Mouse (Mus musculus) intestine, embryonic 16.5 days (tissue): ENCODE results near the gene Jmjd4. TPM values are rescaled to one million over a fixed set of nuclear protein-coding genes. Genes with fewer than 3 reads are reported as not detected.

ENCODE experiments used
- ATAC-seq: fragments of 200-750 bp; cut with Nextera tagmentation; 2 replicates; pipeline ENCODE4 v1.8.0; 2017; ENCODE audit warnings: moderate TSS enrichment, moderate library complexity
- H3K27ac ChIP-seq: fragments of 300-500 bp; sonication (generic); 2 replicates; pipeline ENCODE4 v1.5.1; 2014; ENCODE audit warnings: mild to moderate bottlenecking, low read length
- H3K27me3 ChIP-seq: fragments of 300-500 bp; sonication (generic); replicated peaks from 2 replicates; pipeline ENCODE4 v1.6.1; 2014; ENCODE audit warnings: low read length, control low read depth, mixed read lengths; ENCODE audit not compliant: control insufficient read depth, insufficient read depth
- H3K36me3 ChIP-seq: fragments of 300-500 bp; sonication (generic); 2 replicates; pipeline ENCODE4 v1.6.1; 2014; ENCODE audit warnings: low read length, control low read depth; ENCODE audit not compliant: control insufficient read depth, insufficient read depth
- H3K4me1 ChIP-seq: fragments of 300-500 bp; sonication (generic); 2 replicates; pipeline ENCODE4 v1.6.1; 2014; ENCODE audit warnings: low read length, control low read depth, mixed read lengths; ENCODE audit not compliant: control insufficient read depth, insufficient read depth
- H3K4me2 ChIP-seq: fragments of 300-500 bp; sonication (generic); 2 replicates; pipeline ENCODE4 v1.6.1; 2014; ENCODE audit warnings: low read depth, low read length, control low read depth
- H3K4me3 ChIP-seq: fragments of 300-500 bp; sonication (generic); 2 replicates; pipeline ENCODE4 v1.5.1; 2014; ENCODE audit warnings: mild to moderate bottlenecking, low read length
- H3K9ac ChIP-seq: fragments of 300-500 bp; sonication (generic); 2 replicates; pipeline ENCODE4 v1.6.1; 2014; ENCODE audit warnings: low read depth, low read length
- H3K9me3 ChIP-seq: fragments of 300-500 bp; sonication (generic); 2 replicates; pipeline ENCODE4 v1.6.1; 2016; ENCODE audit warnings: low read length, control low read depth; ENCODE audit not compliant: control insufficient read depth
- WGBS: fragments of 180-500 bp; shearing (Covaris S2); extraction: QIAGEN DNeasy Blood & Tissue Kit; methylation state at CpG from one replicate; pipeline ENCODE4 v1.1.7; 2014; 5-methylcytosine and 5-hydroxymethylcytosine counted together
- polyA plus RNA-seq: library from polyadenylated mRNA; unstranded; fragments of >200 nt; fragmentation: Nextera tagmentation; extraction: Ambion mirVana; gene quantifications from 2 replicates; pipeline ENCODE4 v1.2.1, GENCODE M21; 2015

Jmjd4 gene
- polyA plus RNA-seq, 1 experiment from 2014 or later: 8.1 TPM

GRCm38 (mm10) chr11:59423010-59423588, 26.7 kb upstream of the Jmjd4 start:
- H3K4me1 ChIP-seq: peaks cover 2% of the 10 kb centered on the region; the same call in 1 of the 2 replicates
- no peaks in the 10 kb centered on the region for H3K27me3 ChIP-seq
- no peaks in the 10 kb centered on the region for H3K9me3 ChIP-seq
- peak overlapping the region; percentile 20; the same call in 1 of the 2 replicates for H3K27ac ChIP-seq
- peaks cover 2% of the 10 kb centered on the region; the same call in 1 of the 2 replicates for H3K36me3 ChIP-seq
- no peak overlapping the region for H3K4me2 ChIP-seq
- no peak for ATAC-seq
- H3K9ac ChIP-seq: no peak overlapping the region
- no peak overlapping the region for H3K4me3 ChIP-seq
- 75% methylated on average over 5 of the region's 5 CpGs for WGBS

- no peak for ATAC-seq
- Histone ChIP-seq H3K4me3 (no peak overlapping the region), H3K27me3 (no peaks in the 10 kb centered on the region), H3K36me3 (peaks cover 4% of the 10 kb centered on the region; the same call in 1 of the 2 replicates), H3K9ac (no peak overlapping the region), H3K27ac (no peak overlapping the region), H3K4me1 (peaks cover 2% of the 10 kb centered on the region; the same call in 1 of the 2 replicates), H3K4me2 (no peak overlapping the region), H3K9me3 (no peaks in the 10 kb centered on the region)
- 47% methylated on average over 7 of the region's 7 CpGs for WGBS
These were observed 24.2 kb upstream of the Jmjd4 start for GRCm38 (mm10) chr11:59425671-59426101.

GRCm38 (mm10) chr11:59428057-59428660, 21.7 kb upstream of the Jmjd4 start:
- Histone ChIP-seq H3K27me3 (no peaks in the 10 kb centered on the region), H3K4me1 (no peaks in the 10 kb centered on the region; the same call in 1 of the 2 replicates), H3K27ac (no peak overlapping the region), H3K36me3 (0 out of 2 replicates have a peak, but pooled peaks cover 4% of the 10 kb centered on the region), H3K4me2 (no peak overlapping the region), H3K9ac (no peak overlapping the region), H3K9me3 (no peaks in the 10 kb centered on the region), H3K4me3 (no peak overlapping the region)
- ATAC-seq: no peak
- WGBS: 84% methylated on average over 9 of the region's 9 CpGs

DNA sequence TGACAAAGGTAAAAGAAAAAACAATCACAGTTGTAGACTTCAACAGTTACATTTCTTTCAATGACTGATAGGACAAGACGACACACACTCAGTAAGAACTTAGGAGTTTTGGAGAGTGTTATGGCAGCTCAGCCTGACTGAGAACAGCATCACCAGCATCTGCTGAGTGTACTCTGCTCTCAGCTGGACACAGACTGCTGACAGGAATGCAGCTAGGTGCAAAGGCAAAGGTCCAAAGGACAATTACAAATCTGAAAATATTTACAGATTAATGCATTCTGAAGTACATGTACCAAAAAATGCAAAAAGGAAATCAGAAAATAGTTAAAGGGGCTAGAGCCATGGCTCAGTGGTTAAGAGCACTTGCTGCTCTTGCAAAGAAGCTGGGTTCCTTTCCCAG, 19.9 kb upstream of the Jmjd4 start:
- Histone ChIP-seq H3K27ac (no peak overlapping the region), H3K27me3 (no peaks in the 10 kb centered on the region), H3K9me3 (no peaks in the 10 kb centered on the region), H3K4me3 (no peak overlapping the region), H3K9ac (no peak overlapping the region), H3K4me2 (no peak overlapping the region), H3K4me1 (no peaks in the 10 kb centered on the region), H3K36me3 (0 out of 2 replicates have a peak, but pooled peaks cover 4% of the 10 kb centered on the region)
- WGBS: 71% methylated on average over 1 of the region's 1 CpGs
- no peak for ATAC-seq

DNA sequence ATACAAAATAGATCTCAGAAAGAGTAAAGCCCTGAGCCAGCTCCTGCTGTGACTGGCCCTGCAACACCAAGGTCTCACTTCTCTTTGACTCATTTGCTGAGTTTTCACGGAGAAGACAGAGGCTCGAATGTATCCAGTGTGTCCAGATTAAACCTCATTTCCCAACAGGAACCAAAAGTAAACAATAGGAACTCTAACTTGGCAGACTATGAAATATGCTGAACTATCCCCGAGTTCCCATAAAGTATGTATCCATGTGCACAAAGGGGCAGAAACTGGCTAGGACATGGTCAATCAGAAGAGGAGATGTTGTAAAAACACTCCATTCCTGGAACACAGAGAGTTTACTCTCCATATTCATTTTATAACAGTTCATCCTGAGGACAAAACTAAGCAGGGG, 17.6 kb upstream of the Jmjd4 start:
- Histone ChIP-seq H3K9ac (no peak overlapping the region), H3K27me3 (no peaks in the 10 kb centered on the region), H3K36me3 (peaks cover 7% of the 10 kb centered on the region), H3K4me1 (no peaks in the 10 kb centered on the region), H3K27ac (no peak overlapping the region), H3K4me3 (no peak overlapping the region), H3K4me2 (no peak overlapping the region), H3K9me3 (no peaks in the 10 kb centered on the region)
- whole genome bisulfite sequencing: 37% methylated on average over 3 of the region's 3 CpGs
- no peak for ATAC-seq

DNA sequence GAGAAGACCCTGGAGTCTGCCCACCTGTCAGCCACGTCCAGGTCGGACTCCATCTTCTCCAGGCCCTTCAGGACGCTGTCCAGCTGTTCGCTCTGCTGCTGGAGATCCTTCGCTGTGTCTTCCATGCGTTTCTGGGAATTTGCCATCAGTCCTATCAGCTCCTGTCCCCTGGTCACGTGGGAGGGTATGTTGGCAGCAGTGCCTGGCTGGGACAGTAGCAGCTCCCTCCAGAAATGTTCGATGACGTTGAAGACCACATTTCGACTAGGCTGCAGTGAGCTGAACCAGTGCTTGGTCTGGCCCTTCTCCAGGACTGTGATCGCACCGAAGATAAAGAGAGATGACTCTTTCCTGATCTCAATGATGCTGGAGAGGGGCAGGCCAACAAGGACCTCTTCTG, 11.9 kb upstream of the Jmjd4 start:
- H3K4me1 ChIP-seq: no peaks in the 10 kb centered on the region
- no peak overlapping the region for H3K9ac ChIP-seq
- 93% methylated on average over 12 of the region's 12 CpGs for WGBS
- no peak overlapping the region for H3K27ac ChIP-seq
- ATAC-seq: no peak
- no peaks in the 10 kb centered on the region for H3K9me3 ChIP-seq
- H3K4me3 ChIP-seq: no peak overlapping the region
- peaks cover 7% of the 10 kb centered on the region for H3K36me3 ChIP-seq
- H3K27me3 ChIP-seq: no peaks in the 10 kb centered on the region
- no peak overlapping the region for H3K4me2 ChIP-seq

DNA sequence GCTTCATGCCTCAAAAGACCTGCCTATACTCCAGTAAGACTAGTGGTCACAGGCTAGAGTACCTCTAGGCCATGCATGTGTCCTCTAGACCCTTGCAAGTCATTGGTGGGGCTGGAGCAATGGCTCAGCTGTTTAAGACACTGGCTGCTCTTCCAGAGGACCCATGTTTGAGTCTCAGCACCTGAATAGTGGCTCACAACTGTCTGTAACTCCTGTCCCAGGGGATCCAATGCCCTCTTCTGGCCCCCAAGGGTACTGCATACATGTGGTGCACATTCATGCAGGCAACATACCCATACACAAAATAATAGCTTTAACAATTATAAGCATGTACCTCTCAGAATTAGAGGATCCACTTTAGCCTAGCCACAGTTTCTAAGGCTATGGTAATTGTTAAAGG, 6.7 kb upstream of the Jmjd4 start:
- Histone ChIP-seq H3K27ac (no peak overlapping the region), H3K9ac (no peak overlapping the region), H3K4me1 (no peaks in the 10 kb centered on the region), H3K27me3 (no peaks in the 10 kb centered on the region), H3K4me2 (no peak overlapping the region), H3K36me3 (no peaks in the 10 kb centered on the region), H3K4me3 (no peak overlapping the region), H3K9me3 (no peaks in the 10 kb centered on the region)
- no peak for ATAC-seq

DNA sequence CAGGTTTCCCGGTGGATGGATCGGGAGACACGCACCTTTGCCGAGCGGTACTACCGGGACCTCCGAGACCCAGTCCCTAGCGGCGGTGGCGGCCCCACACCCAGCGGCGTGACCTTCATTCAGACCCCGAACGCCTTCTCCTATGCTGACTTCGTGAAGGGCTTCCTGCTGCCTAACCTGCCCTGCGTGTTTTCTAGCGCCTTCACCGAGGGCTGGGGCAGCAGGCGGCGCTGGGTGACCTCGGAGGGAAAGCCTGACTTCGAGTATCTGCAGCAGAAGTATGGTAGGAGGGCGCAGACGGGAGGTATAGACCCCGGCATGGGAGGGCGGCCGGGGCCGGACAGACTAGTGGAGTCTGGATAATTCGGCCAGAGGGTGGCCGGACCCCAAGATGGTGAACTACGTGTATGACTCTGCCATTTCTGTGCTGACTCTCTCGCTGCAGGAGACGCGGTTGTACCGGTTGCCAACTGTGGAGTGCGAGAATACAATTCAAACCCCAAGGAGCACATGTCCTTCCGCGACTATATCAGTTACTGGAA, 456 bp downstream of the Jmjd4 start:
- peak overlapping the region; percentile 81 for H3K4me3 ChIP-seq
- peak overlapping the region; percentile 83 for H3K9ac ChIP-seq
- H3K27ac ChIP-seq: peak overlapping the region; percentile 83
- H3K4me1 ChIP-seq: peaks cover 15% of the 10 kb centered on the region
- WGBS: under 1% methylated on average over 38 of the region's 38 CpGs
- ATAC-seq: peak; percentile 83
- H3K27me3 ChIP-seq: no peaks in the 10 kb centered on the region
- peak overlapping the region; percentile 92 for H3K4me2 ChIP-seq
- H3K36me3 ChIP-seq: 0 out of 2 replicates have a peak, but pooled peaks cover 4% of the 10 kb centered on the region
- no peaks in the 10 kb centered on the region for H3K9me3 ChIP-seq

- peak within 1 kb of the TSS; percentile 83 for H3K9ac ChIP-seq
- H3K9me3 ChIP-seq: no peaks in the 10 kb centered on the region
- no peaks in the 10 kb centered on the region for H3K27me3 ChIP-seq
- peak within 1 kb of the TSS; percentile 92 for H3K4me2 ChIP-seq
- peak within 1 kb of the TSS; percentile 83 for H3K27ac ChIP-seq
- peaks cover 4% of the 10 kb centered on the region; the same call in 1 of the 2 replicates for H3K36me3 ChIP-seq
- peak within 1 kb of the TSS; percentile 81 for H3K4me3 ChIP-seq
- H3K4me1 ChIP-seq: peaks cover 15% of the 10 kb centered on the region
- ATAC-seq: no peak
- WGBS: 75% methylated on average over 4 of the region's 4 CpGs
These were observed 1.2 kb downstream of the Jmjd4 start, which contains the start of gene Snap47 for GRCm38 (mm10) chr11:59451086-59451485. Gene Snap47 (minus strand): TSS chr11:59451186.
